Mouse (Mus musculus): ENCODE results near the gene Cenpb.

Gene Cenpb

DNA sequence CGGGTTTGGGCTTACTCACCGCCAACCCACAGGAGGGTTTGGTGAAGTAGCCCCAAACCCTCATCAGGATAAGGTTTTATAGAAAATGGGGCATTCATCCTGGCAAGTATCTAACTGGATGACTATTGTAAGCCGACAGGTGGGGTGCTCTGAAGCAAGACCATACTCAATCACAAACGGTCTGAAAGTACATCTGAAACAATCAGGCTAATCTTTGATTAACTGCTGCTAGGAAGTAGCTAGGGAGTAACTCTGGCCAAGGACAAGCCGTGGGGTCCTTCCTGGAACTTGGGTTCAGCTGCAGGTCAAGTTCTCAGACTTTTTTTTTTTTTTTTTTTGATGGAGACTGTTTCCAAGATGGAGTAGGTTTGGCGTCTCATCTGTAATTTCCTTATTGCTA is 11.9 kb downstream of the Cenpb start:
- no peak for DNase-seq (ENCODE audit: extremely low read depth, low read depth)

DNA sequence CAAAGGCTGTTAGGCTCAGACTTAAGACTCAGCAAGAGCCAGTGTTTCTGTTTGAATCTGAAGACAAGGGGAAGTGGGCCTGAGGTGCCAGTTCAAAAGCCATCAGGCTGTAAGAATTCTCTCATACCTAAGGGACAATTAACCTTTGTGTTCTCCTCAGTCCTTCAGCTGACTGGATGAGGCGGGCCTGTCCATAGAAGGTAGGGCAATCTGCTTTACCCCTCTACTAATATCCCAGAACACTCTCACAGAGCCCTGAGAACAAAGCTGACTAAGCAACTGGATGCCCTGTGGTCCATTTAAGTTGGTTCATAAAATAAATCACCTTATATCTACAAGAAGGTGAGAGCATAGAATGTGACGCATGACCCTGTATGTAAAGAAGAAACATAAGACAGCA is 13.7 kb downstream of the Cenpb start:
- DNase-seq (ENCODE audit: extremely low read depth, low read depth), result no peak

DNA sequence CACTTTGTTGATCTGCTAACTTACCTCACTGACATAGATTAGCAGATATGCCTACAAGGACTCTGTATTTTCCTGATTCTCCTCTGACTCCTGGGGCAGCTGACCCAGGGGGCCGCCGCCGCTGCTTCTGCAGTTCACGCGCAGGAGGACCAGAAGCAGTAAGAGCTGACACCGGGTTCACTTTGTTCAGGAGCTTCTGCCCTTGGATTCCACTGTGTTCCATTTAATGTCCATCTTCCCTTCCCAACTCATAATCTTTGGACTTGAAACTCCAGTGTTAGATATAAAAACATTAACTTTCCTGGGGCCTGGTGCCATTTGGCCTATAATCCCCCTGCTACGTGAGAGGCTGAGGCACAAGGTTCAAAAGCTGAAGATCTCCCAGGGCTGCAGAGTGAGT is 15.9 kb downstream of the Cenpb start:
- no peak for DNase-seq (ENCODE audit: extremely low read depth, low read depth)

DNA sequence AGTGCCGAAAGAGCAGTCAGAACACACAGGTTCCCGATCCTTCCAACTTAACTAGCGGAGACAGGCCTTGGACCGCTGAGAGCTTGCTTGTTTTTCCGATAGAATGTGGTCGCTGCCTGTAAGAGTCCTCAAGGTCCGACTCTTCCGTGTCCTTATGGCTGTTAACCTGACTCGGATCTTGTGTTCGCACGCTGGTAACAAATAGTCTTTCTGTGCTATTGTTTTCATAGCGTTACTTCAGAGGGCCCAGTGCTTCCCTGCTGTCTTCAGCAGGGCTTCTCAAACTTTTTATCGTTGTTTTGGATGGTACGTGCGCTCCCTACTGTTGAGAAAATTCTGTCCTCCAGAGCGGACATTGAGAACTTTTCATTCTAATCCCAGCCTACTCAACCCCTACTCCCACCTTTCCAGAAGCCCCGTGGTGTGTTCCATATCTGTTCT is 19.2 kb downstream of the Cenpb start:
- DNase-seq (ENCODE audit: extremely low read depth, low read depth), result peak; percentile 39

DNA sequence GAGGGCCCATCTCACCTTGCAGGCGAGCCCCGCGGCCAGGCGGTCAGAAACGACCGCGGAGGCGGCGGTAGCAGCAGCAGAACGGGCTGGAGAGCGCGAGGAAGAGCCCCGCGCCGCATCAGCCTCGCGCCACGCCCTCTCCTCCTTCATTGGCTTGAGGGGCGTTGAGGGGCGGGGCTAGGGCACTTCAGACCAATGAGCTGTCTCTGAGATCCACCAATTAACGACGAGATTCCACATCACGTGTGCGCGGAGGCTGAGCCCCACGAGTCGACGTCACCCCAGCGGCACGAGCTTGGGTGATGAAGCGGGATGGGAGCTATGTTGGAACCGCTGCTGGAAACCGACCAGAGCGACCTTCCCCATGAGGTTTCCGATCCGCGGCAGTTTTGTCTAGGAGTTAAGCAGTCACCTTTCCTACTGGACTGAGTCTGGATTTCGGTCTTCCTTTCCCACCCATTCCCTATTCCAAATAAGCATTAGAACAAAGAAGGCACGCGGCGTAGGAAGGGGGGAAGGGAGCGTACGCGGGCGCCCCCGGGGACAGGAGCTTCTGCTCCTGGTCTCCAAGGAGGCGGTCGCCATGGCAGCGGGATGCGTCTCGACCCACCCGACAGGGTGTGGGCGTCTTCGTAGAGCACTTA is 19.8 kb downstream of the Cenpb start, which contains the start of gene 1700037H04Rik:
Gene 1700037H04Rik, minus strand, starts transcription at position 144 of the 644 bp plus-strand sequence.
- DNase-seq (ENCODE audit: extremely low read depth, low read depth), result peak; percentile 93

DNA sequence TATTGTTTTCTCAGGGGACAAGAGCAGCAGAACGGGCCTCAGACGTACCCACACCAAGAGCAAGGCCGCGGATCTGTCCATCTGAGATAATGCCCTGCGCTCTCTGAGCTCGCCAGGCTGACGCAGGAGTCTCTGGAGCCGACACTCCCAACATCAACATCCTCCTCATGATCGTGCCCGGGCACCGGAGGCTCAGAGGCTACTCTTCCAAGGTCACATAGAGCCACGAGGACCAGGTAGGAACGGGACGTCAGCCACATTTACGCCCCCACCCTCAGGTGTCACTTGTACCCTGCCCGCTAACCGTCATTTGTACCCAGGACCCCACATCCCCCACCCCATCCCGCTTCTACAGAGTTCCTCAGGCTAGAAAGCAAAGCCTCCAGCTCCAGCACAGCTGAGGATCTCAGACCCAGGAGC is 20.4 kb downstream of the Cenpb start:
- DNase-seq (ENCODE audit: extremely low read depth, low read depth), result no peak

DNA sequence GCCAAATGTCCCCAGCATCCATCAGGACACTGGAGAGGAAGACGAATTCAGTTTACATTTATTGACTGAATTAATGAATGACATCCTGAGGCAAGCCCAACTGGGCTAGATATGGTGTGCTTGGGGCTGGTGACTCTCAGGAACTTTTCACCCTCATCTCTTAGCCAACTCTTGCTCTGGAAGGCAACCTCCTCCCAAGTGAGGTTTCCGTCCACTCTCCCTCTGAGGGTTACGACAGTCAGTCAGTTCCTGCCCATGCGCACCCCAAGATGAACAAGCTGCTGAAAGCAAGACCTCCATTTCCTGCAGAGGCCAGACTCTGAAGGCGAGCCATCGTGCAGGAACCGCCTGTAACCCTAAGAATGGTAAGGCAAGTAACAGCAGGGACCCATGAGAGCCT is 22.9 kb downstream of the Cenpb start:
- no peak for DNase-seq (ENCODE audit: extremely low read depth, low read depth)

DNA sequence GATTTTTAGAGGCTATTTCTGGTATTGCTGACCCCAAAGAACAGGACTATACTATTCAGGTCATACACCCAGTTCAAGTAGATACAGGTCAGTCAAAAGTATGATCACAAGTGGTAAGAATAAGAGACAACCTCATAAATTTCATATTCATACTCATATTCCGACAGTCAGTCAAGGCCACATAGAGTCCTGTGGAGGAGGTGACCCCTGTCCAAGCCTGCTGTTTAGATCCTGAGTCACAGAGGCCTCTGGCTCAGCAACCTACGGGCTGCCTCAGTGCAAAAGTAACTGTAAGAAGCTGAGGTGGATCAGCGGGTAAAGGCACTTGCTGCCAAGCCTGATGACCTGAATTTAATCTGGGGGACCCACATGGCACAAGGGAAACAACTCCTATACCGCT is 25.8 kb downstream of the Cenpb start:
- no peak for DNase-seq (ENCODE audit: extremely low read depth, low read depth)

DNA sequence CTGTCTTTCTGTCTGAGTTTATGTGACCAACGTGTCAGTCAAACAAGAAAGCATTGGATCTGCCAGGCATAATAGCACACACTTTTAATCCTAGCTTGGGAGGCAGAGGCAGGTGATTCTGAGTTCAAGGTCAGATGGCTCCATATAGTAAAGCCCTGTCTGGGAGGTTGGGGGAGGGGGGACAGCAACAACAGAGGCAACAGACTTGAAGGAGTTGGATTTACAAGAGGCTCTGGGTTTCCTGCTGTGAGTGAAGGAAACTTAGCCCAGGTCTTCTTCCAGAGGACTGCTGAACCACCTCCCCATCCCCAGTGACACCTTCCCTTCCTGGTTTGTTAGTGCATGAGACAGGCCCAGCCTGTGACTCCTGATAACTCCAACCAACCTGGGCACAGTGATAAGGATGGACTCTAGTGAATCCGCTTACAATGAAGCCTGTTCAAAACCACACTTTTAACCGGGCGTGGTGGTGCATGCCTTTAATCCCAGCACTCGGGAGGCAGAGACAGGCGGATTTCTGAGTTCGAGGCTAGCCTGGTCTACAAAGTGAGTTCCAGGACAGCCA is 27.6 kb downstream of the Cenpb start:
- no peak for DNase-seq (ENCODE audit: extremely low read depth, low read depth)

DNA sequence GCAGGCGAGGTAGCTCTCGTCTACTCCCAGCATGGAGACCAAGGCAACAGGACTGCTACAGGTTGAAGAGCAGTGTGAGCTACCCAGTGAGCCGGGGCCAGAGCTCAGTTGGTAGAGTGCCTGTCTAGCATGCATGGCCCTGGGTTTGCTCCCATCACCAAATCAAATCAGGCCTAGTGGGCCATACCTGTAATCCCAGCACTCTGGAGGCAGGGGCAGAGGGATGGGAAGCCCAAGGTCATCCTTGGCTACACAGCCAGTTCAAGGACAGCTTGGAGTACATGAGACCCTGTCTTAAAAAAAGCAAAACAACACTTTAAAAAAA is 30.7 kb downstream of the Cenpb start:
- DNase-seq (ENCODE audit: extremely low read depth, low read depth), result no peak

DNA sequence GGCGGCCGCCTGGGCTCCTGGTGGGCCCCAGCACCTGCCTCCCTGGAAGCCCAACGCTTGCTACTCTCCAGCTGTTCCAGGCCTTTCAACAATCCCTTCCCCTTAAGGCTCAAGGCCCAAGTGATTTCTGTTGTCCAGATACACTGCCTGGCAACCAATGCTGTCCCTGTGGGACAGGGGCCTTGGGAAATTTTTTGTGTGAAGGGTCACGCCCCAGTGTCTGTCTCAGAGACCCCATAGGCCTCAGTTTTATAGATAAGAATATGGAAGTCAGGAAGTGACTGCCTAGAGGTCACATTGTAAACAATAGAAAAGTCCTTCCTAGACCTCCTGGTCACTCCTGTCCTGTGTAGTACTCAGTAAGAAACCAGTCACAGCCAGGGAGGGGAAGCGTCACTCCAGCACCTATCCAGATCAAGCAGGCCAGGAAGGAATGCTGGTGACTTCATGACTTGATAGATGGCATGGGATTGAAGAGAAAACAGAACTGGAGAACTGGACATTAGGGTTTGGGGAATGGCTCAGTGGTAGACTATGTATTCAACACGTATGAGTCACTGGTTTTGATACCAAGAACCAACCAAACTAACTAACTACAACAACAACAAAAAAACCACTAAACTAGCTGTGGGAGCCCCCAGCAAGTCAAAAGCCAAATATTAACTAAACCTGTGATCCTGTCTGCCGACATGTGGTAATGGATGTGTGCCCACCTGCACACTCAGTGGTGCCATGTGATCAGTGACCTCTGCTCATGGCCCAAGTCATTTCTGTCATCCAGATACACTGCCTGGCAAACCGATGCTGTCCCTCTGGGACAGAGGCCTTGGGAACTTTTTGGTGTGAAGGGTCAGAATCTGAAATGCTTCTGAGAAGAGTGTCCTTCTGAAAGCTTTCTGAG is 31.3 kb downstream of the Cenpb start:
- DNase-seq (ENCODE audit: extremely low read depth, low read depth), result no peak

DNA sequence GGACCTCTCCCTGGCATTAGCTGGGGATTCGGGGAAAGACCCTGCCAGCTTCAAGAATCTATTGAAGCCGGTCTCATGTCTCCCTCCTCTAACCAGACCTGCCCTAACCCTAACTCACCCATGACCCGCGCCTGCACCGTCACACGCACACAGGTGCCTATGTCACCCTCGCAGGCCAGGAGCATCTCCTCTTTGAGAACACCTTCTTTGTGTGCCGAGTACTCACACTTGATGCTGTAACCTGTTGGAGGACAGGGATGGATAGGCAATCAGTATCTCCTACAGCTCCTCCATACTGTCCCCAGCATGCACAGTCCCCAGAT is 32.9 kb downstream of the Cenpb start:
- DNase-seq (ENCODE audit: extremely low read depth, low read depth), result no peak

DNA sequence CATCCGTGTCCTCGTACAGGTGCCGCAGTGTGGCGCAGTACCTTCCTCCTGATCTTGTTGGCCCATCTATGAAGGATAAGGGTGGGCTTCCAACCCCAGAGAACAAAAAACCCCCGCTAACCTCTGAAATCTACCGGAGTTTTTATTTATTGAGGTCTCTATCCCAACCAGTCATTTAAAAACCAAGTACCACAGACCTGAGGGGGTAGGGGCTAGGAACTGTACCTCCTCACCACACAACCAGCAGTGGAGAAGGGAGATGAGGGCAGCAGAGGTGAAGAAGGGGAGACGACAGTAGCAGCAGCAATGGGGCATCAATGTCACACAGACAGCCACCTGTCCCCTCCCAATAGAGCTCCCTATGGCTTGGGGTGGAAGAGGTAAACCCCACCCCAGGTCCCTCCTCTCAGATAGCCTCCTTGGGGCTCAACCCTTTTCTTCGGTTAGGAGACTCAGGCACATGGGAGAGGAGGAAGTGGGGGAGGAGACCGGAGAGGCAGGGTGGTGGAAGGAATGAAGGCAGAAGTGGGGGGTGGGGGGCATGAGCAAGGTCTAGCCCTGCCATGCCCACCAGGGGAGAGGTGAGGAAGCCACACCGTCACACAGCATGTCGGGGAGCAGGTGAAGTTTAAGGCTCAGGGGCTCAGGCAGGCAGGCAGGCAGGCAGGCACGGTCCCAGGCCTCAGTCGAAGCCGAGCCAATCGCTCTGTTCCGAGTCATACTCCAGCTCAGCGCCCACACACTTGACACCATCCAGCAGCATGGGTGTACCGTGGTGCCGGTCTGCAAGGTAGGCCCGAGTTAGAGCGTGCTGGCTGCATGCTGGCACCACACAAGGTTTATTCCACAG is 33.4 kb downstream of the Cenpb start:
- no peak for DNase-seq (ENCODE audit: extremely low read depth, low read depth)

DNA sequence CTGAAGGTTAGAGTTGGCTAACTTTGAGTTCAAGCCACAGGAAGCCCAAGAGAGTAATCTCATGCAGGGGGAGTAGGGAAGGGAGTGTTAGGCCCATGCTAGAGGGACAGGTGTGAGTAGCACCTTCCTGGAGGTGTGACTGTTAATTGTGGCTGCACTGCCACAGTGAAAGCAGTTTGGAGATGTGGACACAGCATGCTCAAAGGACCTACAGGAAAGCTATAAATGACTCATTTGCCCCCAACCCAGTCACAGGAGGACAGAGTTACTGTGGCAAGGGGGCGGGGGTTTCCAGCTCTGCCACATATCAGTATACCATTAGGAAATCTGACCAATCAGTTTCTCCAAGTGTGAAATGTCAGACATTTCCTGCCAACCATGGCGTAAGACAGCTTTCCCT is 34.3 kb downstream of the Cenpb start:
- no peak for DNase-seq (ENCODE audit: extremely low read depth, low read depth)

DNA sequence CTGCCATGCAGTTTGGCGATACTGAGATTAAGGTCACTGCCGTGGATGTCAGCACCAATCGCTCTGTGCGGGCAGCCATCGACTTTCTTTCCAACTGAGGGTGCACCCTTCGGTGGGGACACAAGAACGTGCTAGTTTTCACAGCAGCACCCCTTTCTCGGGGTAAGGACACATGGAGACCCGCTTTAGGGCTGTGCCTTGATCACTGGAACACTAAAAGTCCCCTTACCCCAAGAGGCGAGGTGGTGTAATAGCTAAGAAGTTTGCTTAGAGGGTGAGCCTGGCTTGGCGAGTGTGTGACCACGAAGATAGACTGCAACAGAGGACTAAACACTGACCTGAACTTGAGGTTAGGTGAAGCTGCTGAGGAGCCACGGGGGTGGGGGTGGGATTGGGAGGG is 34.7 kb downstream of the Cenpb start:
- no peak for DNase-seq (ENCODE audit: extremely low read depth, low read depth)

DNA sequence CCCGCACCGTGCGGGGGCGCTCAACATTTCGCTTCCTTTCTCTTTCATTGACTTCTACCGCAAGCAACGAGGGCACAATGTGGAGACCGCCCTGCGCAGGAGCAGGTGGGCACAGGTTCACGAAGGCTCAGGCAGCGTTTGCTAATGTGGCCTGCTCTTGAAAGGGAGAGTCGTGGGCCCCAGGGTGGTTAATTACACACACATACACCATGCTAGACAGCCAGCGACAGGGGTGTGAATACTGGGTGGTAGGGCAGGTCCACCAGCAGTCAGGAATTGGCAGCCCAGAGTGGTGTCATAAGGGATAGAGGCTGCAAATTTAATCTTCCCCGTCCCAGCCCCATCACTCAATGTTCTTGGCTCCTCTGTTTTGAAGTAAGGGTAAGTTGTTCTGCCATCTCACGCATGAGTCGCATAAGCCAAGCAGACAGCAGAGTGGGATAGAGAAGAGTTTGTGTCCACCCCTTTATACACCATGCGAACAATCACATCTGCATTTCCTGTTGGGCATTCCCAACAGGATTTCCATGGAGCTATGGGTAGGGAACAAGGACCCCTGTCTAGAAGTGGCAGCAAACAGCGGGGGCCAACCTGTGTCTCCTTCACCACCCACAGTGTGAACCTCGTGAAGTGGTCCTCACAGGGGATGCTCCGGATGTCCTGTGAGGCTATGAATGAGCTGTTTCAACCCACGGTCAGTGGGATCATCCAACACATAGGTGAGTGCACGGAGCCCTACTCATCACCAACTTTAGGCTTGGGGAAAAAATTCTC is 36.7 kb downstream of the Cenpb start:
- no peak for DNase-seq (ENCODE audit: extremely low read depth, low read depth)

DNA sequence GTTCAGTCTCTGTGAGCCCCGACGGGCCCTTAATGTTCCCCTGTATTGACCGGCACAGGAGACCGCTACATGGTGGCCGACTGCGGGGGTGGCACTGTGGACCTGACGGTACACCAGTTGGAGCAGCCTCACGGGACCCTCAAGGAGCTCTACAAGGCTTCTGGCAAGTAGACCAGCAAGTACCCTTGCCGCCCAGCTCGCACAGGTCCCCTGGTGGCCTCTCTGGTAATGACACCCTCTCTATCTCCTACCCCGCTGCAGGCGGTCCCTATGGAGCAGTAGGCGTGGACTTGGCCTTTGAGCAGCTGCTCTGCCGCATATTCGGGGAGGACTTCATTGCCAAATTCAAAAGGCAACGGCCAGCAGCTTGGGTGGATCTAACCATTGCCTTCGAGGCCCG is 37.3 kb downstream of the Cenpb start:
- peak; percentile 73 for DNase-seq (ENCODE audit: extremely low read depth, low read depth)

DNA sequence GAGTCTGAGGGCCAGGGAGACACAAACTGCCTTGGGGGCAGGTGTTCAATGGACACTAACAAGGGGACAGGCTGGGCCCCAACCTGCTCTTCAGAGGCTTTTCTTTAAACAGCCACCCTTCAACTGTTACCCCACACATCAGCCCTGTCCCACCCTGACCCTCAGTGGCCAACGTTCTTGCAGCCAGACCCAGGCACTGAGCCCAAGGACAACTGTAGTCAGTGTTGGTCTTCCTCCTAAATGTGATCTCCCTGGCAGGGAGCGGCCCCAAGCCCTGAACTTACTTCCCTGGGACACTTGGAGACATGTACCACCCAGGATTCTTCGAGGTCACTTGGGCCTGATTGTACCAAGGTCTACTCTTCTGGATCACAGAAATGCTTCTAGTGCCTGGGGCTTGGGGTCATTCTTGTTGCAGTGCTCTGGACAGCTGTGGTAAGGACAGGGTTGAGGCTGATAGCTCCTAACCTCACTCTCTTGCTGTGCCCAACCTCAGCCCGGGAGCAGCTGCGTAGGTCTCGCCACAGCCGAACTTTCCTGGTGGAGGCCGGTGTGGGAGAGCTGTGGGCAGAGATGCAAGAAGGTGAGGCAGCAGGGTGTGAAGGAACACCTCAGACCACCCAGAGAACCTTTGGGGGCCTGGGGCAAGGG is 38.4 kb downstream of the Cenpb start:
- DNase-seq (ENCODE audit: extremely low read depth, low read depth), result no peak

DNA sequence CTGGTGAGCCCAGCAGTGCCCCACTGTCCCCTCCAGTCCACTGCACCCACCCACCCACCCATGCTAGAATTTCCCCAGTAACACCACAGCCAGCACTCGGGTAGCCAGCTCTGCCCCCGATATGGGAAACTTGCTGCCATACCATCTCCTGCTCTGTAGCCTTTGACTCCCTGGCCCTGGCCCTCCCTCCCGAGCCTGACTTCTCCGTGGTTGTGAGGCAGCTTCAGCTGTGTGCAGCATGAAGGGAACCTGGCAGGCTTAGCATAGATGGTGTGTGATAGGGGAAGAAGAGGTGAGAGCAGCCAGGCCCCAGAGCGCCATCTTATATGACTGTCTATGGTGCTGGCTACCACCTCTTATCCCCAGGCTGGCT is 39.3 kb downstream of the Cenpb start:
- no peak for DNase-seq (ENCODE audit: extremely low read depth, low read depth)

DNA sequence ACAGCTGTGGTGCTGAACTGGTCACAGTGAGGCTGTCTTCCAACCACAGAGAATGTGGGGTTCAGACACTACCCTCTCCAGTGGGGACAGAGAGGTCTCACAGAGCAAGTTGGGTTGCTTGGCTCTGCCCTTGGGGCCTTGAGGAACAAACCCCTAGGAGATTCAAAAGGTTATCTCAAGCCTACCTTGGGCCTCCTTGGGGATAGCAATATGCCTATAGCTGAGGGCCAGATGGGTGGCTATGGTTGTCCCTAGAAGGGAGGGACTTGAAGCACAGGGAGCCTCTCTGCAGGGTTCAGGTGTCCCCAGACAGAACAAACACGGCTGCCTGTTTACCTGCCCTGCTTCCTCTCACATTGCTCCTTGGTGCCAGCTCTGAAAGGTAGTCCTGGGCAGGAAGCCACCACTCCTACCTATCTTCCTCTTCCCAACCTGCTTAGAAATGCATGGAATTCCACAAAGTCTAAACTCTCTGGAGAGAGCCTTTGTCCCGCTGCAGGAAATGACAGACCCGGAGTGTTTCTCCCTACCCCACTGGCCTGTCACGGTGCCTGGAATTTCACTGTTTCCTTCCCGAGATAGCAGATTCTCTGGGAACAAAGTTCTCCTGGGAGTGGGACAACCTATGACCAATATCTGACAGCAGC is 39.9 kb downstream of the Cenpb start:
- no peak for DNase-seq (ENCODE audit: extremely low read depth, low read depth)

Data from MEL-GATA-1-ER (cell line).